Mouse (Mus musculus): Measurements from ENCODE around the gene Smco3.
"Not testable (repeated sequence)": the region's sequence is repeated elsewhere in the genome, so short reads cannot be mapped to it uniquely, and the experiment has no call there.

Smco3 gene

DNA sequence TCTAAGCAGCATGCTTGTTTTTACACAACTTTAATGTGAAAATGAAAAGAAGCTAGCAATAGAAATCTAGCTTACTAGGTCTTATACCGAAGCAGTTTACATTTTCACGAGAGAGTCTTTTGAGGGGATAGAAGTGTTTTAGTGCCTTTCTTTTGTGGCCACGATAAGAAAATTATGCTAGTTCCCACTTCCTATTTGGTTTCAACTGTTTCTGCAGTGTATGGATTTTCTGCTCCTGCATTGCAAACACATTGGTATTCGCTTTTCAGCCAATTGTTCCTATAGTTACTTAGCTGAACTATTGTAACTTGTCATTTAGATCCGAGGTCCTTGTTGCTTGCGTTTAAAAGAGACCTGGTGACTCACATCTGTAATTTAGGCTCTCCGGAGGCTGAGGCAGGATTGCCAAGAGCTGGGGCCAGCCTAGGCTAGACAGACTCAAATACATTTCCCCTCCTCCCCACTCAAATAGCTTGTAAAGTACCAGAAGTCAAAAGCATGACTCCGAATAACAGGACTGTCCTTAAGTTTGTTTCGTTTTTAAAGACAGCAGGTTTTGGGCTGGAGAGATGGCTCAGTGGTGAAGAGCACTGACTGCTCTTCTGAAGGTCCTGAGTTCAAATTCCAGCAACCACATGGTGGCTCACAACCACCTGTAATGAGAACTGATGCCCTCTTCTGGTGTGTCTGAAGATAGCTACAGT is 30.4 kb downstream of the Smco3 start:
- no peak for DNase-seq (ENCODE audit: low read depth, low spot score)

DNA sequence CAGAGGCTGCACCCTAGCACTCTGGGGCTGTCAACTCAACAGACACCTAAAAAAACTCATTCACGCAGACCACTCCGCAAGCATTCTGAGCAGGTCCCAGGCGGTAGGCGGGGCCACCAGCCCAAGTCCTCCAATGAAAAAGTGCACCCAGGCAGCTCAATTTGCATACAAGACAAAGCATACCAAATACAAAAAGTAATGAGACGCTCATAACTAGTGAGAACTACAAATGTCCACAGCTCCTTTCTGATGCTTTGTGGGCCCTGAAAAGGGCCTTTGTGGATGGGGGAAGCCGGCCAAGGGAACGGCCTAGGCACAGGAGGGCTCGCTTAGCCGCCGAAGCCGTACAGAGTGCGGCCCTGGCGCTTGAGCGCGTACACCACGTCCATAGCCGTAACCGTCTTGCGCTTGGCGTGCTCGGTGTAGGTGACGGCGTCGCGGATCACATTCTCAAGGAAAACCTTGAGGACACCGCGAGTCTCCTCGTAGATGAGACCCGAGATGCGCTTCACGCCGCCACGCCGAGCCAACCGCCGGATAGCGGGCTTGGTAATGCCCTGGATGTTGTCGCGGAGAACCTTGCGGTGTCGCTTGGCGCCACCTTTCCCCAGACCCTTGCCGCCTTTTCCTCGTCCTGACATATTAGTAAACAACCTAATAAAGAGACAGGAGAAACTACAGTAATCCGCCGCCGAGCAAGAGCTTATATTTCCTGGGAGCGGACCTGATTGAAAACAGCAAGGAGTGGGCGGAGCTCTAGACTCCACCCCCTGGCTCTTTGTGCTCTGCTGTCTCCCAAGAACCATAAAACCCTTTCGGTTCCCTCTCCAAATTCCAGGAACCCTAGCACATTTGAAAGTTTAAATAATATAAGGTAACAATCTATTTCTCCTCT is 31.3 kb downstream of the Smco3 start, which contains the start of gene Hist4h4:
TSS of gene Hist4h4 (minus strand) at position 677 of the 895 bp plus-strand sequence.
- peak; percentile 92 for DNase-seq (ENCODE audit: low read depth, low spot score)

DNA sequence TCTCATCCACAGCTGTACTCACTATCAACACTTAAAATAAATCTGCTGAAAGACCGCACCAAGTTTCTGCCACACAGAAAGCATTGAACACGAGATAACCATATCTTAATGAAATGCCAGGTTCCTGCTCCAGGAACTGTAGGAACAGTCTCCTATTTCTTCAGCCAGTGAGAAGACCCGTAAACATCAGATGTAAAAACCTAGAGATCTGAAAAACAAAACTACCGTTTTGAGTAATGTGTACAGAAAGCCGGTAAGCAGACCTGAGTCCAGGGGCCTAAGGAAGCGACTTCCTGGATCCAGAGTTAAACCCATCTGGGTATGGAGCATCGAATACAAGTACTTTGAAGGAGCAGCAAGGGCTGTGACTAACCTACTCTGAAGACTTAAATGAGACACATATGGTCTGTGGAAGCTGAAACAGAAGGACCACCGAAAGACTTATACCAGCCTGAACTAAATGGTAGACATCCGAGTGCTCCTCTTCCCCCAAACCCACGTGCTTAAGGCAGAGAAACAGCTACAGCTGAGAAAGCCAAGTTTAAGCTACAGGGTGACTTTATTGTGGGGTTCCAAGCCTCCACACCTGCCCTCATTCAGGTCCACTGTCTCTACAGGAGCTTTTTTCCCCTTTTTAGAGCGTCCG is 32.0 kb downstream of the Smco3 start:
- no peak for DNase-seq (ENCODE audit: low read depth, low spot score)

GRCm38 (mm10) chr6:136801274-136801673 is 34.0 kb downstream of the Smco3 start:
- DNase-seq (ENCODE audit: low read depth, low spot score), result no peak

- DNase-seq (ENCODE audit: low read depth, low spot score), result no peak
Measured at GRCm38 (mm10) chr6:136800710-136801109, 34.5 kb downstream of the Smco3 start.

DNA sequence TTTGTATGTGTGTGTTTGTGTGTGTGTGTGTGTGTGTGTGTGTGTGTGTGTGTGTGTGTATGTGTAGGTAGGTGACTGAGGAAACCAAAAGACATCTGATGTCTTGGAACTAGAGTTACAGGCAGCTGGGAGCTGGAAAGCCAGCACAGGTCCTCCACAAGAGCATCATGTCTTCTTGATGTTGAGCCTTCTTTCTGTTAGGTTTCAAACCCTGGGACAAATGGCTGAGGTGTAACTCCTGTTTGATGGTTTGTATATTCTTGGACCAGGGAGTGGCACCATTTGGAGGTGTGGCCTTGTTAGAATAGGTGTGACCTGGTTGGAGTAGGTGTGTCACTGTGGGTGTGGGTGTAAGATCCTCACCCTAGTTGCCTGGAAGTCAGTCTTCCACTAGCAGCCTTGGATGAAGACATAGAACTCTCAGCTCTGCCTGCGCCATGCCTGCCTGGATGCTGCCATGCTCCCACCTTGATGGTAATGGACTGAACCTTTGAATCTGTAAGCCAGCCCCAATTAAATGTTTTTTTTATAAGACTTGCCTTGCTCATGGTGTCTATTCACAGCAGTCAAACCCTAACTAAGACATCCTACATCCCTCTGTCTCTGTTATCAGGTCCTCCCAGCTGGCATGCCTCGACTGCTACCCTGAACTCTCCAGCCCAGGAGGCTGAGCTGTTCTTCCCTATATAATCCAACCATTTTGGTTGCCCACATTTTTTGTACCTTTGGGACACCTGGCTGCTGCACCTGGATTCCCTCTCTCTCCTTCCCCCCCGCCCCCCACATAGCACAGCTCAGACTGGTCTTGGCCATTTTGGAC is 37.2 kb downstream of the Smco3 start:
- not testable (repeated sequence) for DNase-seq (ENCODE audit: low read depth, low spot score)

DNA sequence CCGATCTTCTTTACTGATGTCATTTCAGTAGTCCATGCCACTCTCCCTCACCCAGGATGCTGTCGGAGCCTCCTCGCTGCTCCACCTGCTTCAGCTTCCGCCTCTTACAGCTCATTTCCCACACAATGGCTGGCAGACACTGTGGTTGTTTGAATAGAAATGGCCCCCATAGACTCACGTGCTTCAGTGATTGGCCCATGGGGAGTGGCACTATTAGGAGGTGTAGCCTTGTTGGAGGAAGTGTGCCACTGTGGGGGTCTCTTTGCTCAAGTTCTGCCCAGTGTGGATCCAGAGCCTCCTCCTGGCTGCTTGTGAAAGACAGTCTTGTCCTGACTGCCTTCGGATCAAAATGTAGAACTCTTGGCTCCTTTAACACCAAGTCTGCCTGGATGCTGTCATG is 39.4 kb downstream of the Smco3 start:
- DNase-seq (ENCODE audit: low read depth, low spot score), result no peak

- DNase-seq (ENCODE audit: low read depth, low spot score), result no peak
Measured at GRCm38 (mm10) chr6:136795110-136795509, 40.1 kb downstream of the Smco3 start.

DNA sequence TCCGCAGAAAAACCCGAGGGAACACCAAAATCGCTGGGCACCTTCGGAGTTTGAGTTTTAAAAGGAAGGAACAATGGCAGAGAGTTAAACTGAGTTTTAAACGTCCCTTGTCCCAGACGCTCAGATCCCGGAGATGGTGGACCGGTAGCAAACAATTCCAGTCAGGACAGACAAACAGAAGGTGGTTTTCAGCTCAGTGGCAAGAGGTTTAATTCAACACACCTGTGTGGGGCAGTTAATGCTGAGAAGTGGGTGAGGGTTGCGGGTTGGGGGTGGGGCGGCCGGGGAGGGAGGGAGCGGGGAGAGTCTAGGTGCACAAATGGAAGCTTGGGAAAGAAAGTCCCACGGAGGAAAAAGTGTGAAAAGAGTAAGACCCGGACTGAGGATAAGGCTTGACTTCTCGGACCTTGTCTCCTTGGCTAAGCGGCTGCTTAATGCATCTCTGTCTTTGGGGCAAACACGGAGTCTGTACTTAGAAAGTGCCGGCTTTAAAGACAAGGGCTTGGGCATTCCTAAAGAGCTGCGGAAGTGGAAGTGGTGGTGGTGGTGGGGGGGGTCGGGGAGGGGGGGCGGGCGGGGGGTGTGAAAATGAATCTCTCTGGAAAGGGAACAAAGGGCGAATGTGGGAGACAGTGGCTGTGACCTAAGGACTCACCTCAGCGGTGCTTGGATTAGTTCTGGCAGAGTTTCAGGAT is 41.3 kb downstream of the Smco3 start:
- DNase-seq (ENCODE audit: low read depth, low spot score), result no peak

GRCm38 (mm10) chr6:136792884-136793758 is 42.1 kb downstream of the Smco3 start:
- DNase-seq (ENCODE audit: low read depth, low spot score), result no peak

GRCm38 (mm10) chr6:136789391-136789971 is 45.8 kb downstream of the Smco3 start:
- peak; percentile 66 for DNase-seq (ENCODE audit: low read depth, low spot score)

GRCm38 (mm10) chr6:136782761-136783160 is 52.5 kb downstream of the Smco3 start:
- no peak for DNase-seq (ENCODE audit: low read depth, low spot score)

DNA sequence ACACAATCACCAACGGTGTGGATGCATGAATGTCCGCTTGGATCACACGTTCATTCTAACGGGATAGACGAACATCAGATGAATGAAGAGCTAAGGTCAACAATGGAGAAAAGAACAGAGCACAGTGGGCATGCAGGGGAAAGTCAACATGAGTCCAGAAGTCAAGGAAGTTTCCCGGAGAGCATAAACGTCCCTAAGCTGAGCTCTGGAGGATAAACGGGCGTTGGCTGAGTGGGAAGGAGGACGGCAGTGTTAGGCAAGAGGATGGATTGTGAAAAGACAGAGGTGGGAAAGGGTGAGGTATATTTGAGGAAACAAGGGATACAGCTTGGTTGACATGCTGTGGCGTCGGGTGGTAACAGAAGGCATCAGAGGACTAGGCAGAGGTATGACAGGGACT is 53.1 kb downstream of the Smco3 start:
- DNase-seq (ENCODE audit: low read depth, low spot score), result no peak

DNA sequence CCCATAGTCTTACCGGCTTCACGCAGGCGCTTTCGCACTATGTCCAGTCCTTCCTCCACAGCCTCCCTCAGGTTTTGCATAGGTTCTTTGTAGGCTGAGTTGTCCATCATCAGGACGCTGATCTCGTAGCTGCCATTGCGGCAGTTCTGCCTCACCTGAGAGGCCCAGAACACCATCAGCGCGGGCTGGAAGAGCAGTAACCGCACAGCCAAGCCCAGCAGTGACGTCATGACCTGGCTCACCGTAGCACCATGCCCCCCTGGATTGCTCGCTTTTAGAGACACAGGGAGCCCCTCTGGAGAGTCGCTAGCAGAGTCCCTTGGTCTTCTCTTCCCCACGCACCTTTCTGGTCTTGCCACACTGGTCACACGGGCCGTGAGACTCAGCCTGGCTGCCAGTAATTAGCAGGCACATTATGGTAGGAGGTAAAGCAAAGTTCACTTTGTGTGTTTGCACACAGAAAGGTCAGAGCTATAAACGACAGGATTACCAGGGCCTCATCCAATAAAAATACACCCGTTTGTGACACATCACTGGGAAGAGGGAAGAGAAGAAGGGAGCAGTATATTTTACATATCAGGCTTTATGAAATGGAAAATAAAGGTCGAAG is 53.8 kb downstream of the Smco3 start, which contains the start of gene Gucy2c:
TSS of gene Gucy2c (minus strand) at position 389 of the 610 bp plus-strand sequence.
- DNase-seq (ENCODE audit: low read depth, low spot score), result no peak
